Mouse (Mus musculus): Measurements from ENCODE around the gene Aloxe3. TPM values are rescaled to one million over a fixed set of nuclear protein-coding genes. Genes with fewer than 3 reads are reported as not detected.

Gene Aloxe3
- polyA plus RNA-seq, 1 experiment from 2014 or later = not detected

DNA sequence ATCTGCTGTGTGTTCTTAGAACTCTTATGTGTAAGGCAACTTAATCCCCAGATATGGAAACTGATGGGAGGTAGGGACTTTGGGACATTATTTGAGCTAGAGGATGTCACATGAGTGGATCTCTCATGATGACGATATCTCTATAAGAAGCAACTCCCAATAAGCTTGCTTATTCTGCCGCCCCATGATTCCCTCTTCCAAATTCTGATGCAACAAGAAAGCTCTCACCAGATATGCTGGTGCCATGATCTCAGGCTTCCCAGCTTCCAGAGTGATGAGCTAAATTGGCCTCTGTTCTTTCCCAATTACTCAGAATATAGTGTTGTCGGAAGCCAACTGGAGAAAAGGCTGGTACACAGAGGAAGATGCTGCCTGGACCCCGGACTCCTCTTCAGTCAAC lies 13.8 kb upstream of the Aloxe3 start:
- Histone ChIP-seq H3K4me2 (peak overlapping the region; percentile 70), H3K9ac (no peak overlapping the region), H3K9me3 (replicated peaks) (no peaks in the 10 kb centered on the region), H3K27me3 (replicated peaks) (peaks cover 28% of the 10 kb centered on the region), H3K4me3 (peak overlapping the region; percentile 57; the same call in 1 of the 2 replicates), H3K27ac (no peak overlapping the region), H3K4me1 (peaks cover 36% of the 10 kb centered on the region), H3K36me3 (peaks cover 28% of the 10 kb centered on the region)
- 34% methylated on average over 4 of the region's 4 CpGs for WGBS (ENCODE audit: insufficient replicate concordance)
- ATAC-seq = no peak

DNA sequence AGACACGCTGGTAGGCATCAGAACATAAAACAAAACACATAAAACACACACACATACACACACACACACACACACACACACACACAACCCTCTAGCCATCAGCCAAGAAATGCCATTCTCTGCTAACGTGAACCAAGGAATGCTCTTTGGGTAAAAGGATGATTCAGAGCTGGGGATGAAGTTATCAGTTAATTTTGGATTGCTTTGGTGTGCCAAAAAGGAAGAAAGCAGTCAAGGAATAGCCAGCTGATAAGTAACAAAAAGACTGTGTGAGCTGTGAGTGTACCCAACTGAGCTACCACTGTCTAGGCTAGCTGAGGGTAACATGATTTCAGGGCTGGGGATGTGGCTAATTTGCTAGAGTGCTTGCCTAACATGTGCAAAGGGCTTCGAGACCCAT lies 11.7 kb upstream of the Aloxe3 start:
- H3K4me3 ChIP-seq = no peak overlapping the region
- H3K27me3 ChIP-seq (replicated peaks) = peaks cover 30% of the 10 kb centered on the region
- H3K9ac ChIP-seq = no peak overlapping the region
- no peak overlapping the region for H3K4me2 ChIP-seq
- ATAC-seq = no peak
- peaks cover 46% of the 10 kb centered on the region for H3K4me1 ChIP-seq
- H3K9me3 ChIP-seq (replicated peaks) = no peaks in the 10 kb centered on the region
- 31% methylated on average over 3 of the region's 3 CpGs for WGBS (ENCODE audit: insufficient replicate concordance)
- no peak overlapping the region for H3K27ac ChIP-seq
- H3K36me3 ChIP-seq = peaks cover 7% of the 10 kb centered on the region

GRCm38 (mm10) chr11:69114621-69115020 lies 11.1 kb upstream of the Aloxe3 start:
- WGBS (ENCODE audit: insufficient replicate concordance) = 63% methylated on average over 3 of the region's 3 CpGs
- ATAC-seq = no peak
- Histone ChIP-seq H3K4me3 (no peak overlapping the region), H3K9me3 (replicated peaks) (no peaks in the 10 kb centered on the region), H3K27ac (no peak overlapping the region), H3K36me3 (peaks cover under 1% of the 10 kb centered on the region), H3K4me2 (no peak overlapping the region), H3K9ac (no peak overlapping the region), H3K4me1 (peaks cover 46% of the 10 kb centered on the region), H3K27me3 (replicated peaks) (peaks cover 36% of the 10 kb centered on the region)

DNA sequence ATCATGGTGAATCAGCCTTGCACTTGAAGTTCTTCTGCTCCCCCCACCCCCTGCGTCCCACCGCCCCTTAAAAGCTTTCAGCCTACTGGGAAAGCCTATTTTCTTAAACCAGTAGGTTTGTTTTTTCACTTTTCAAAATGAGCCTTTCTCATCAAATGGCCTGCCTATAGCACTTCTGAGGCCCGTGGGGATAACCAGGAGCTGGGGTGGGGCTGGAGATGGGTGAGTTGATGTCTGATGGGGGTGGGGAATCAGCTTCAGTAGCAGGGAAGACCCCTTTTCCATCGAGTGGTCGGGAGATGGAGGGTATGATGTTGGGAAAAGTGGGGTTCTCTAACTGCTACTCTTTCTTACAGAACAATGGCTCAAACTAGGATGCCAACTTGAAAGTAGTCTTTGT lies 8.9 kb upstream of the Aloxe3 start:
- WGBS (ENCODE audit: insufficient replicate concordance) = 51% methylated on average over 5 of the region's 5 CpGs
- H3K4me1 ChIP-seq = peaks cover 52% of the 10 kb centered on the region
- H3K4me2 ChIP-seq = peak overlapping the region; percentile 99
- no peaks in the 10 kb centered on the region for H3K9me3 ChIP-seq (replicated peaks)
- H3K9ac ChIP-seq = no peak overlapping the region
- H3K36me3 ChIP-seq = no peaks in the 10 kb centered on the region
- no peak overlapping the region for H3K27ac ChIP-seq
- no peak overlapping the region for H3K4me3 ChIP-seq
- H3K27me3 ChIP-seq (replicated peaks) = peaks cover 56% of the 10 kb centered on the region
- no peak for ATAC-seq

DNA sequence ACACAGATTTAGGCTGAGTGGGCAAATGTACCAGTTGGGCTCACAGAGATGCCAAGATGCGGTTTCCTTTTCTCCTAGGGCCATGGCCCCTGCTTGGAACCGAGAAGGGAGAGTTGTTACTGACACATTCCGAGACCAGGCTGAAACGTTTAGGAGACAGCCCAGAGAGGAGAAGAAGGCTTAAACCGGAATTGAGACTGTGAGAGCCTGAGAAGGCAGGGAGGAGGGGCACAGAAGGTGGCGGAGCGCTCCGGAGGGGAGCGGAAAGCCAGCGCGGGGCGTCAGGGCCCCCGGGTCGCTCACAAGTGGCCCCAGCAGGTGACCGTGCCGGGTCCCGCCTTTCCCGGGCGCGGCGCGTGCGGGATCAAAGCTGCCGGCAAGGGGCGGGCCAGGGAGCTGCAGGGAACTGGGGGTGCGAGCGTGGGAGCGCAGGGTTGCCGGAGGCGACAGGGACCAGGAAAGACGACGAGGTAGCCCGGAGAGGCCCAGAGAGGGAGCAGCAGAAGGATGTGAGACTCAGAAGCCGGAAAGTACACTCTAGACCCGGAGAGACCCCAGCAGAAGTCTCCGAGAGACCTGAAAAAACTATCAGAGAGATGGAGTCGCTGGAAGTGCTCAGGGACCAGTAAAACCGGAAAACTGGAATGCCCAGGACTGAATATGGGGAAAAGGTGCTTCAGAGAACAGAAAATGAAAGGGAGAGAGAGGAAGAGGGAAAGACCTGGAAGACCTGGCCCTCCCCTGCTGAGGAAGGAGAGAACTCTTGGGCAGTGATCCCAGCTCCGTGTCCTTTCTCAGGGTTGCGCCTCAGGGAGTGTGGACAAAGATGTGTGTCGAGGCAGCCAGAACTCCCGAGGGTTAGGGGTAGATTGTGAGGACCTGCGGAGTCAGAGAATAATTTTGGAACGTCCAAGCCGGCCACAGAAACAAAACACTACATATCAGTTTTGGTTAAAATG lies 7.7 kb upstream of the Aloxe3 start:
- under 1% methylated on average over 45 of the region's 45 CpGs for WGBS (ENCODE audit: insufficient replicate concordance)
- Histone ChIP-seq H3K9me3 (replicated peaks) (no peaks in the 10 kb centered on the region), H3K4me3 (peak overlapping the region; percentile 75), H3K27me3 (replicated peaks) (peaks cover 56% of the 10 kb centered on the region), H3K4me1 (peaks cover 56% of the 10 kb centered on the region), H3K27ac (peak overlapping the region; percentile 74), H3K4me2 (peak overlapping the region; percentile 99), H3K36me3 (no peaks in the 10 kb centered on the region), H3K9ac (peak overlapping the region; percentile 67)
- ATAC-seq = peak; percentile 50

- H3K36me3 ChIP-seq = no peaks in the 10 kb centered on the region
- peak; percentile 21; the same call in 1 of the 2 replicates for ATAC-seq
- H3K4me2 ChIP-seq = peak overlapping the region; percentile 99
- under 1% methylated on average over 15 of the region's 15 CpGs for WGBS (ENCODE audit: insufficient replicate concordance)
- peaks cover 59% of the 10 kb centered on the region for H3K4me1 ChIP-seq
- no peak overlapping the region for H3K27ac ChIP-seq
- H3K9ac ChIP-seq = peak overlapping the region; percentile 67; the same call in 1 of the 2 replicates
- H3K27me3 ChIP-seq (replicated peaks) = peaks cover 50% of the 10 kb centered on the region
- H3K4me3 ChIP-seq = peak overlapping the region; percentile 75
- H3K9me3 ChIP-seq (replicated peaks) = no peaks in the 10 kb centered on the region
Observed at GRCm38 (mm10) chr11:69118765-69119164, 6.9 kb upstream of the Aloxe3 start.

DNA sequence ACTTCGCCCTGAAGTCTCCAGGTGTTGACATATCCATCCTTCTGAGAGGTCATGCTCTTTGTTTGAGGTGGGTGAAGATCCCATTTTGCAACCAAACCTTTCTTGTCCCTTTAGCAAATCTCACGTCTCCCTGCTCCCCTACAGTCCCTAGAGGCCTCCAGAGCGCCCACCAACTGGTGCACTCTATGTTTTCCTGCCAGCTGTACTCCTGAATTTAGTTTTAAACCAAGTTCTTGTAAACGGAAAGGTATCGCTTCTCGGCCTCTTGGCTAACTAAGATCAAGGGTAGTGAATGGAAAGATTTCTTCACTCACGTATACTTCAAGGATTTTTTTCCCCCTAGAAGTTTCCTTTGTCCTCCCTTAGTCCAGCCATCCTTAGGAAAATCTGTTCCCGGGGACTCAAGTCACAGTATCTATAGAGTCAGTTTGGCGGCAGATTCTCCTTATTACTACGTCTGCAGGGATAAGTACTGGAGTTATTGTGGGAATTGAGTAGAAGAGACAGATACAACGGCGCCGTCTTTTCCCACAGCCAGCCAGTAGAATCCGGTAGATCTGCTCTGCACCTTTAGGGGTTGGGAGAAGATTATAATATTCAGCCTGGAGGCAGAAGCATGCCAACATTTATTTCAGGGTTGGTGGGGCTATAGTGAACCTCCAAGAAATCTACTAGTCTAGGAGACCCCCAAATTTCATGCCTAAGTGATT lies 6.1 kb upstream of the Aloxe3 start:
- H3K4me3 ChIP-seq = peak overlapping the region; percentile 75
- no peak overlapping the region for H3K27ac ChIP-seq
- peak overlapping the region; percentile 99 for H3K4me2 ChIP-seq

GRCm38 (mm10) chr11:69120221-69121000 lies 5.3 kb upstream of the Aloxe3 start, which contains the start of gene Hes7:
TSS of gene Hes7 (plus strand) at chr11:69120404.
- H3K4me1 ChIP-seq = peaks cover 60% of the 10 kb centered on the region
- no peaks in the 10 kb centered on the region for H3K36me3 ChIP-seq
- WGBS (ENCODE audit: insufficient replicate concordance) = 2% methylated on average over 27 of the region's 27 CpGs
- no peak for ATAC-seq
- H3K4me2 ChIP-seq = peak within 1 kb of the TSS; percentile 99
- H3K9me3 ChIP-seq (replicated peaks) = no peaks in the 10 kb centered on the region
- H3K27ac ChIP-seq = no peak within 1 kb of the TSS
- peak within 1 kb of the TSS; percentile 74 for H3K9ac ChIP-seq
- peak within 1 kb of the TSS; percentile 75 for H3K4me3 ChIP-seq
- peaks cover 46% of the 10 kb centered on the region for H3K27me3 ChIP-seq (replicated peaks)

More for the DNA sequence above, 6.1 kb upstream of the Aloxe3 start:
- Histone ChIP-seq H3K9me3 (replicated peaks) (no peaks in the 10 kb centered on the region), H3K36me3 (no peaks in the 10 kb centered on the region), H3K27me3 (replicated peaks) (peaks cover 47% of the 10 kb centered on the region), H3K9ac (no peak overlapping the region), H3K4me1 (peaks cover 59% of the 10 kb centered on the region)
- no peak for ATAC-seq
- 43% methylated on average over 14 of the region's 14 CpGs for WGBS (ENCODE audit: insufficient replicate concordance)

GRCm38 (mm10) chr11:69121001-69121740 lies 4.5 kb upstream of the Aloxe3 start:
- no peak overlapping the region for H3K27ac ChIP-seq
- peak overlapping the region; percentile 75 for H3K4me3 ChIP-seq
- H3K9ac ChIP-seq = peak overlapping the region; percentile 74
- under 1% methylated on average over 33 of the region's 33 CpGs for WGBS (ENCODE audit: insufficient replicate concordance)
- peaks cover 41% of the 10 kb centered on the region for H3K27me3 ChIP-seq (replicated peaks)
- peaks cover 68% of the 10 kb centered on the region for H3K4me1 ChIP-seq
- H3K4me2 ChIP-seq = peak overlapping the region; percentile 99
- H3K36me3 ChIP-seq = no peaks in the 10 kb centered on the region
- ATAC-seq = no peak
- H3K9me3 ChIP-seq (replicated peaks) = no peaks in the 10 kb centered on the region

- WGBS (ENCODE audit: insufficient replicate concordance) = under 1% methylated on average over 28 of the region's 32 CpGs
- H3K9ac ChIP-seq = peak overlapping the region; percentile 74
- no peak for ATAC-seq
- peaks cover 71% of the 10 kb centered on the region for H3K4me1 ChIP-seq
- peak overlapping the region; percentile 99 for H3K4me2 ChIP-seq
- H3K36me3 ChIP-seq = no peaks in the 10 kb centered on the region
- H3K27me3 ChIP-seq (replicated peaks) = peaks cover 45% of the 10 kb centered on the region
- peak overlapping the region; percentile 75 for H3K4me3 ChIP-seq
- H3K27ac ChIP-seq = peak overlapping the region; percentile 73
- H3K9me3 ChIP-seq (replicated peaks) = no peaks in the 10 kb centered on the region
Observed at GRCm38 (mm10) chr11:69121741-69122335, 3.9 kb upstream of the Aloxe3 start.
